Mouse (Mus musculus) brain, embryonic 14.5 days (tissue): Measurements from ENCODE around the gene Cysrt1. TPM values are rescaled to one million over a fixed set of nuclear protein-coding genes. Genes with fewer than 3 reads are reported as not detected.

Experiments
- DNase-seq: peaks from one replicate; pipeline ENCODE4 v3.0.0-alpha.2; 2011; ENCODE audit warnings: low read depth
- CTCF ChIP-seq: fragments of 200-500 bp; IDR thresholded peaks from 2 replicates; pipeline ENCODE4 v1.5.1; 2012; ENCODE audit warnings: inconsistent platforms, mild to moderate bottlenecking, moderate library complexity, borderline replicate concordance; ENCODE audit not compliant: insufficient read depth, insufficient read length; ENCODE audit errors: extremely low read depth
- POLR2A ChIP-seq: fragments of 200-500 bp; IDR thresholded peaks from 2 replicates; pipeline ENCODE4 v1.6.1; 2012; ENCODE audit warnings: mild to moderate bottlenecking, inconsistent platforms, borderline replicate concordance; ENCODE audit not compliant: poor library complexity, insufficient read depth, insufficient read length, severe bottlenecking; ENCODE audit errors: extremely low read depth
- polyA plus RNA-seq: library from polyadenylated mRNA; depleted of rRNA; stranded (reverse); fragments of >200 nt; gene quantifications from 2 replicates; pipeline ENCODE4 v1.2.3, GENCODE M21; 2012; rRNA removed

Cysrt1 gene
- polyA plus RNA-seq, 1 experiment = 0.10 TPM

DNA sequence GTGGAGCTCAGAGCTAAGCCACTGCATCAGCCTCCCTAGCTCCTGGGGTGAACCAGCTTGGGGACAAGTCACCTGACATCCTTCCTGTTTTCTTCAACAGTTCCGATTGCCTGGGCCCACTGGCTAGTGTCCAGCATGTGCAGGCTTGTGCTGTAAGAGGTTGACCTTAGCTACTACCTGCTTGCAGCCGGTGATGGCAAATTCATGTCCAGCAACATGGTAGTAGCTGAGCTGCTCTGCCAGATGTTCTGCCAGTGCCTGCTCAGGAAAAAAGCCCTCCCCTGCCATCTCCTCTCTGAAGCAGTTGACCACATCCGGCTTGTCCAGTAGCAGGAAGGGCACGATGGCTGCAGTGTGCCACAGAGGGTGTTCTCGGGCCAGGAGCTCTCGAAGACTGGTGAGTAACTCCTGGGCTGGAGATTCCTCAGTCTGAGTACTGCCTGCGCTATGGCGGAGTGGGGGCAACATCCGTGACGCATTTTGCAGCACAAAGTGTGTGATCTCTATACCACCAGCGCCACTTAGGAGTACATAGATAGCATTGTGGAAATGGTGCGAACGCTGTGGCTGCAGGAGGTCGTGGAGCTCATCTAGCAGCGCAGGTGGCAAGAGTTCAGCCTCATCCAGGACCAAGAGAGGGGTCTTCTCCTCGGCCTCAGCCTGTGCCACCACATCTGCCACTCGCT, 47.6 kb downstream of the Cysrt1 start:
- DNase-seq = no peak
- no peak for TF ChIP-seq POLR2A
- no peak for TF ChIP-seq CTCF

DNA sequence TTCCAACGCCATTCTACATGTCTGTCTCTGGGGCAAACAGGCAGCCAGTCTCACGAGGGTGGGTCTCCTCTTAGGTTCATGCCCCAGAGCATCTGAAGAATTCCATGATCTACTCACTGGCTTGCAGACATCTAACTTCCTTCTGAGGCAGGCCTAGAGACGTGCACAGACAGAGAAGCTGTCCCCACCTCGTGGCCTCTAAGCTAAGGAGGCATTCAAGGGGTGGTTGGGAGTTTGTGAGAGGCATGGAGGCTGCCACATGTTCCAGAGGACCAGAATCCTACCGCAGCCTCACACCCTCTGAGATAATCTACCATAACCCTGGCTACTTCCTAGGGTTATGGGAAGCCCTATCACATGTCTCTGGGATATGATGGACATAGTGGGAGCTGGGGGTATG, 48.2 kb downstream of the Cysrt1 start:
- no peak for DNase-seq
- TF ChIP-seq POLR2A (no peak), CTCF (no peak)

- no peak for TF ChIP-seq POLR2A
- peak; percentile 94 for TF ChIP-seq CTCF
- peak; percentile 90 for DNase-seq
Observed at GRCm38 (mm10) chr2:25193330-25193770, 48.9 kb downstream of the Cysrt1 start.

Other genes starting within 250 kb of the Cysrt1 start
- 194 and 297 TPM in 2 replicates for gene Nsmf, start 188.1 kb downstream of the Cysrt1 start, polyA plus RNA-seq
- gene Entpd8, start 162.1 kb downstream of the Cysrt1 start, polyA plus RNA-seq = 0.11 and 0.18 TPM in 2 replicates
- 0.04 TPM in 2 replicates for gene Noxa1, start 147.3 kb downstream of the Cysrt1 start, polyA plus RNA-seq
- 50.0 and 58.5 TPM in 2 replicates for gene Nrarp, start 61.7 kb downstream of the Cysrt1 start, polyA plus RNA-seq
- 1.9 and 2.0 TPM in 2 replicates for gene Tor4a, start 45.6 kb downstream of the Cysrt1 start, polyA plus RNA-seq
- 78.9 and 91.3 TPM in 2 replicates for gene Nelfb, start 31.0 kb downstream of the Cysrt1 start, polyA plus RNA-seq
- gene Stpg3, start 27.8 kb downstream of the Cysrt1 start, polyA plus RNA-seq = not detected in 2 replicates
- gene Fam166a, start 23.7 kb downstream of the Cysrt1 start, polyA plus RNA-seq = 0.10 and 0.14 TPM in 2 replicates
- gene Tubb4b, start 17.8 kb downstream of the Cysrt1 start, polyA plus RNA-seq = 449 and 524 TPM in 2 replicates
- gene Slc34a3, start 8.1 kb downstream of the Cysrt1 start, polyA plus RNA-seq = not detected in 2 replicates
- gene Rnf224, start 5.7 kb downstream of the Cysrt1 start, polyA plus RNA-seq = not detected in 2 replicates
- gene Rnf208, start 197 bp downstream of the Cysrt1 start, polyA plus RNA-seq = 127 and 148 TPM in 2 replicates
- 19.1 and 22.6 TPM in 2 replicates for gene AL732309.1, start 4.4 kb upstream of the Cysrt1 start, polyA plus RNA-seq
- 26.4 and 32.2 TPM in 2 replicates for gene Tmem203, start 13.0 kb upstream of the Cysrt1 start, polyA plus RNA-seq
- 7.7 and 13.0 TPM in 2 replicates for gene Tprn, start 20.2 kb upstream of the Cysrt1 start, polyA plus RNA-seq
- gene Ssna1, start 30.0 kb upstream of the Cysrt1 start, polyA plus RNA-seq = 105 and 160 TPM in 2 replicates
- 131 and 149 TPM in 2 replicates for gene Anapc2, start 30.0 kb upstream of the Cysrt1 start, polyA plus RNA-seq
- gene Tmem210, start 45.7 kb upstream of the Cysrt1 start, polyA plus RNA-seq = not detected in 2 replicates
- gene Lrrc26, start 47.5 kb upstream of the Cysrt1 start, polyA plus RNA-seq = 0.07 TPM in 1 of 2 replicates, not detected in the other
- gene Grin1, start 76.7 kb upstream of the Cysrt1 start, polyA plus RNA-seq = 24.4 and 47.2 TPM in 2 replicates
- 22.5 and 37.0 TPM in 2 replicates for gene Man1b1, start 89.9 kb upstream of the Cysrt1 start, polyA plus RNA-seq
- gene Dpp7, start 113.9 kb upstream of the Cysrt1 start, polyA plus RNA-seq = 35.3 and 57.1 TPM in 2 replicates
- gene Uap1l1, start 123.2 kb upstream of the Cysrt1 start, polyA plus RNA-seq = 2.4 TPM in 2 replicates
- 20.1 and 48.8 TPM in 2 replicates for gene Sapcd2, start 129.9 kb upstream of the Cysrt1 start, polyA plus RNA-seq
- 2.2 and 2.3 TPM in 2 replicates for gene Entpd2, start 153.4 kb upstream of the Cysrt1 start, polyA plus RNA-seq
- 621 and 644 TPM in 2 replicates for gene Npdc1, start 156.9 kb upstream of the Cysrt1 start, polyA plus RNA-seq
- 0.42 and 0.57 TPM in 2 replicates for gene Fut7, start 180.8 kb upstream of the Cysrt1 start, polyA plus RNA-seq
- 29.8 and 60.6 TPM in 2 replicates for gene Abca2, start 186.3 kb upstream of the Cysrt1 start, polyA plus RNA-seq
- 1.1 and 1.9 TPM in 2 replicates for gene Clic3, start 214.4 kb upstream of the Cysrt1 start, polyA plus RNA-seq
- 109 and 142 TPM in 2 replicates for gene Paxx, start 218.6 kb upstream of the Cysrt1 start, polyA plus RNA-seq
- gene Ptgds, start 227.6 kb upstream of the Cysrt1 start, polyA plus RNA-seq = 60.4 and 73.5 TPM in 2 replicates